Mouse (Mus musculus) heart, adult 18-20 months (tissue): ENCODE measurements around the gene Mipol1. TPM values are rescaled to one million over a fixed set of nuclear protein-coding genes. Genes with fewer than 3 reads are reported as not detected.

Source experiments
- total RNA-seq, 2 experiments: library from RNA; stranded (reverse); gene quantifications; 2 replicates each; pipeline ENCODE4 v1.2.3; 2021

Gene Mipol1
- total RNA-seq, 2 experiments from 2014 or later = 3.5 to 5.5 TPM

Other genes with a start within 250 kb of the Mipol1 start
- gene Slc25a21, start 33.0 kb upstream of the Mipol1 start, total RNA-seq = under 1 TPM; 0.64 to 0.67 TPM
- gene Prps1l3, start within 50 bp of the Mipol1 start, total RNA-seq = 10 to 100 TPM; 17.5 to 19.0 TPM